Mouse (Mus musculus) lung, embryonic 15.5 days (tissue): Measurements from ENCODE around the gene Exoc3l4. TPM values are rescaled to one million over a fixed set of nuclear protein-coding genes. Genes with fewer than 3 reads are reported as not detected.

Experiments used
- ATAC-seq: fragments of 200-750 bp; cut with Nextera tagmentation; 2 replicates; pipeline ENCODE4 v1.8.0; 2017; ENCODE audit warnings: moderate number of reproducible peaks, borderline replicate concordance; ENCODE audit not compliant: low FRiP score, low TSS enrichment; ENCODE audit errors: extremely low read depth
- H3K27ac ChIP-seq: fragments of 300-500 bp; sonication (generic); 2 replicates; pipeline ENCODE4 v1.5.1; 2015; ENCODE audit warnings: moderate library complexity, mild to moderate bottlenecking, inconsistent platforms
- H3K27me3 ChIP-seq: fragments of 300-500 bp; sonication (generic); 2 replicates; pipeline ENCODE4 v1.6.1; 2015; ENCODE audit warnings: inconsistent platforms
- H3K36me3 ChIP-seq: fragments of 300-500 bp; sonication (generic); 2 replicates; pipeline ENCODE4 v1.6.1; 2015; ENCODE audit warnings: inconsistent platforms
- H3K4me1 ChIP-seq: fragments of 300-500 bp; sonication (generic); 2 replicates; pipeline ENCODE4 v1.6.1; 2015; ENCODE audit warnings: inconsistent platforms
- H3K4me2 ChIP-seq: fragments of 300-500 bp; sonication (generic); 2 replicates; pipeline ENCODE4 v1.6.1; 2015; ENCODE audit warnings: inconsistent platforms, mild to moderate bottlenecking, moderate library complexity
- H3K4me3 ChIP-seq: fragments of 300-500 bp; sonication (generic); 2 replicates; pipeline ENCODE4 v1.5.1; 2015; ENCODE audit warnings: mild to moderate bottlenecking, inconsistent platforms
- H3K9ac ChIP-seq: fragments of 300-500 bp; sonication (generic); 2 replicates; pipeline ENCODE4 v1.6.1; 2015; ENCODE audit warnings: inconsistent platforms
- H3K9me3 ChIP-seq: fragments of 300-500 bp; sonication (generic); 2 replicates; pipeline ENCODE4 v1.6.1; 2016; ENCODE audit warnings: inconsistent platforms
- WGBS: fragments of 180-500 bp; shearing (Covaris S2); methylation state at CpG from one replicate; pipeline ENCODE4 v1.1.7; 2015; 5-methylcytosine and 5-hydroxymethylcytosine counted together
- polyA plus RNA-seq: library from polyadenylated mRNA; unstranded; fragments of >200 nt; fragmentation: Nextera tagmentation; extraction: Ambion mirVana; gene quantifications from 2 replicates; pipeline ENCODE4 v1.2.1, GENCODE M21; 2015

Exoc3l4 gene
- polyA plus RNA-seq, result 11.7 and 13.5 TPM in 2 replicates

GRCm38 (mm10) chr12:111416921-111417779 lies at the start of gene Exoc3l4:
TSS of gene Exoc3l4 (plus strand) at chr12:111417017.
- Histone ChIP-seq H3K4me1 (peaks cover 54% of the 10 kb centered on the region), H3K36me3 (no peaks in the 10 kb centered on the region), H3K27ac (peak within 1 kb of the TSS; percentile 79), H3K4me2 (peak within 1 kb of the TSS; percentile 71), H3K9ac (peak within 1 kb of the TSS; percentile 42), H3K4me3 (peak within 1 kb of the TSS; percentile 41), H3K27me3 (peaks cover 5% of the 10 kb centered on the region), H3K9me3 (no peaks in the 10 kb centered on the region)
- ATAC-seq, result peak; percentile 46
- 2% methylated on average over 17 of the region's 17 CpGs for WGBS

GRCm38 (mm10) chr12:111367065-111367464 lies 49.8 kb upstream of the Exoc3l4 start:
- no peak overlapping the region for H3K9ac ChIP-seq
- H3K9me3 ChIP-seq, result no peaks in the 10 kb centered on the region
- H3K4me1 ChIP-seq, result peaks cover 51% of the 10 kb centered on the region
- no peaks in the 10 kb centered on the region for H3K27me3 ChIP-seq
- H3K36me3 ChIP-seq, result no peaks in the 10 kb centered on the region
- no peak overlapping the region for H3K4me2 ChIP-seq
- H3K4me3 ChIP-seq, result no peak overlapping the region
- H3K27ac ChIP-seq, result no peak overlapping the region
- no peak for ATAC-seq
- 71% methylated on average over 7 of the region's 7 CpGs for WGBS

GRCm38 (mm10) chr12:111370249-111370648 lies 46.6 kb upstream of the Exoc3l4 start:
- 0 out of 2 replicates have a peak, but pooled peaks have one; percentile 15 for ATAC-seq
- H3K4me1 ChIP-seq, result peaks cover 54% of the 10 kb centered on the region

GRCm38 (mm10) chr12:111371905-111372304 lies 44.9 kb upstream of the Exoc3l4 start:
- Histone ChIP-seq H3K27ac (no peak overlapping the region), H3K9ac (no peak overlapping the region), H3K27me3 (no peaks in the 10 kb centered on the region), H3K4me3 (no peak overlapping the region), H3K9me3 (no peaks in the 10 kb centered on the region), H3K36me3 (no peaks in the 10 kb centered on the region), H3K4me2 (no peak overlapping the region), H3K4me1 (peaks cover 57% of the 10 kb centered on the region)
- ATAC-seq, result no peak
- WGBS, result 70% methylated on average over 7 of the region's 7 CpGs

More at GRCm38 (mm10) chr12:111370249-111370648, 46.6 kb upstream of the Exoc3l4 start:
- no peak overlapping the region for H3K4me2 ChIP-seq
- no peaks in the 10 kb centered on the region for H3K9me3 ChIP-seq
- 56% methylated on average over 4 of the region's 4 CpGs for WGBS
- no peak overlapping the region for H3K9ac ChIP-seq
- no peaks in the 10 kb centered on the region for H3K27me3 ChIP-seq
- H3K27ac ChIP-seq, result no peak overlapping the region
- H3K36me3 ChIP-seq, result no peaks in the 10 kb centered on the region
- H3K4me3 ChIP-seq, result no peak overlapping the region

GRCm38 (mm10) chr12:111373411-111373810 lies 43.4 kb upstream of the Exoc3l4 start:
- no peak for ATAC-seq
- 56% methylated on average over 6 of the region's 6 CpGs for WGBS
- H3K4me1 ChIP-seq, result peaks cover 48% of the 10 kb centered on the region
- H3K4me3 ChIP-seq, result no peak overlapping the region
- no peak overlapping the region for H3K9ac ChIP-seq
- no peak overlapping the region for H3K4me2 ChIP-seq
- no peaks in the 10 kb centered on the region for H3K36me3 ChIP-seq
- no peaks in the 10 kb centered on the region for H3K27me3 ChIP-seq
- no peak overlapping the region for H3K27ac ChIP-seq
- H3K9me3 ChIP-seq, result no peaks in the 10 kb centered on the region

- Histone ChIP-seq H3K4me1 (peaks cover 40% of the 10 kb centered on the region), H3K4me2 (peak overlapping the region; percentile 88), H3K27ac (no peak overlapping the region), H3K9me3 (no peaks in the 10 kb centered on the region), H3K36me3 (no peaks in the 10 kb centered on the region), H3K4me3 (0 out of 2 replicates have a peak overlapping the region, but pooled peaks have one; percentile 4), H3K27me3 (no peaks in the 10 kb centered on the region), H3K9ac (no peak overlapping the region)
- WGBS, result 52% methylated on average over 10 of the region's 10 CpGs
- no peak for ATAC-seq
Observed at GRCm38 (mm10) chr12:111374727-111375126, 42.1 kb upstream of the Exoc3l4 start.

- H3K9ac ChIP-seq, result peak overlapping the region; percentile 93
- peak overlapping the region; percentile 88 for H3K4me2 ChIP-seq
- H3K27me3 ChIP-seq, result no peaks in the 10 kb centered on the region
- H3K27ac ChIP-seq, result peak overlapping the region; percentile 93; the same call in 1 of the 2 replicates
- H3K9me3 ChIP-seq, result no peaks in the 10 kb centered on the region
- no peak for ATAC-seq
- WGBS, result 20% methylated on average over 12 of the region's 12 CpGs
- no peaks in the 10 kb centered on the region for H3K36me3 ChIP-seq
- H3K4me3 ChIP-seq, result peak overlapping the region; percentile 78
- H3K4me1 ChIP-seq, result peaks cover 32% of the 10 kb centered on the region
Observed at GRCm38 (mm10) chr12:111375559-111375958, 41.3 kb upstream of the Exoc3l4 start.

- Histone ChIP-seq H3K4me1 (peaks cover 31% of the 10 kb centered on the region), H3K4me3 (peak overlapping the region; percentile 78), H3K27me3 (no peaks in the 10 kb centered on the region), H3K36me3 (no peaks in the 10 kb centered on the region), H3K27ac (peak overlapping the region; percentile 93), H3K9me3 (no peaks in the 10 kb centered on the region), H3K4me2 (peak overlapping the region; percentile 88), H3K9ac (peak overlapping the region; percentile 93)
- WGBS, result 20% methylated on average over 6 of the region's 6 CpGs
- ATAC-seq, result no peak
Observed at GRCm38 (mm10) chr12:111376053-111376452, 40.8 kb upstream of the Exoc3l4 start.

GRCm38 (mm10) chr12:111376826-111377331 lies 39.9 kb upstream of the Exoc3l4 start:
- H3K4me2 ChIP-seq, result peak overlapping the region; percentile 88
- under 1% methylated on average over 46 of the region's 49 CpGs for WGBS
- ATAC-seq, result peak; percentile 47
- H3K27me3 ChIP-seq, result no peaks in the 10 kb centered on the region
- H3K4me3 ChIP-seq, result peak overlapping the region; percentile 78
- H3K9ac ChIP-seq, result peak overlapping the region; percentile 93
- no peaks in the 10 kb centered on the region for H3K36me3 ChIP-seq
- H3K27ac ChIP-seq, result peak overlapping the region; percentile 93
- H3K9me3 ChIP-seq, result no peaks in the 10 kb centered on the region
- H3K4me1 ChIP-seq, result peaks cover 31% of the 10 kb centered on the region

GRCm38 (mm10) chr12:111377376-111377973 lies 39.3 kb upstream of the Exoc3l4 start, which contains the start of gene Cdc42bpb:
TSS of gene Cdc42bpb (minus strand) at chr12:111377718.
- Histone ChIP-seq H3K9me3 (no peaks in the 10 kb centered on the region), H3K27me3 (no peaks in the 10 kb centered on the region), H3K9ac (peak within 1 kb of the TSS; percentile 93), H3K4me1 (peaks cover 31% of the 10 kb centered on the region), H3K4me3 (peak within 1 kb of the TSS; percentile 78), H3K4me2 (peak within 1 kb of the TSS; percentile 88), H3K36me3 (no peaks in the 10 kb centered on the region), H3K27ac (peak within 1 kb of the TSS; percentile 93)
- WGBS, result under 1% methylated on average over 82 of the region's 94 CpGs
- ATAC-seq, result peak; percentile 93

GRCm38 (mm10) chr12:111377986-111378490 lies 38.8 kb upstream of the Exoc3l4 start:
- Histone ChIP-seq H3K4me1 (peaks cover 31% of the 10 kb centered on the region), H3K4me2 (peak overlapping the region; percentile 88), H3K9ac (peak overlapping the region; percentile 93), H3K4me3 (peak overlapping the region; percentile 78), H3K9me3 (no peaks in the 10 kb centered on the region), H3K27me3 (no peaks in the 10 kb centered on the region), H3K36me3 (no peaks in the 10 kb centered on the region), H3K27ac (peak overlapping the region; percentile 93)
- peak; percentile 40 for ATAC-seq
- WGBS, result under 1% methylated on average over 32 of the region's 32 CpGs
